Mouse (Mus musculus) ES-Bruce4 (cell line): ENCODE measurements around the gene Tent4b. TPM values are rescaled to one million over a fixed set of nuclear protein-coding genes. Genes with fewer than 3 reads are reported as not detected.

ENCODE experiments used
- H3K27ac ChIP-seq: 2 replicates; pipeline ENCODE4 v1.5.1; 2012; ENCODE audit warnings: low read length, inconsistent platforms; ENCODE audit not compliant: insufficient read depth
- H3K27me3 ChIP-seq: 2 replicates; pipeline ENCODE4 v1.6.1; 2012; ENCODE audit warnings: mild to moderate bottlenecking, low read length, inconsistent platforms; ENCODE audit not compliant: control insufficient read depth, poor library complexity, insufficient read depth, severe bottlenecking
- H3K36me3 ChIP-seq: 2 replicates; pipeline ENCODE4 v1.6.1; 2012; ENCODE audit warnings: inconsistent platforms, mild to moderate bottlenecking, low read length, moderate library complexity; ENCODE audit not compliant: control insufficient read depth, poor library complexity, insufficient read depth, severe bottlenecking
- H3K4me1 ChIP-seq: one replicate; pipeline ENCODE4 v1.8.1; 2011; ENCODE audit warnings: low read length; ENCODE audit not compliant: control insufficient read depth, insufficient read depth
- H3K4me3 ChIP-seq: 2 replicates; pipeline ENCODE4 v1.5.1; 2011; ENCODE audit warnings: low read depth, mild to moderate bottlenecking, low read length
- H3K9ac ChIP-seq: 2 replicates; pipeline ENCODE4 v1.6.1; 2012; ENCODE audit warnings: low read depth, mild to moderate bottlenecking, inconsistent platforms; ENCODE audit not compliant: poor library complexity, severe bottlenecking
- H3K9me3 ChIP-seq: replicated peaks from 2 replicates; pipeline ENCODE4 v1.6.1; 2012; ENCODE audit warnings: mild to moderate bottlenecking, low read length, inconsistent platforms; ENCODE audit not compliant: control insufficient read depth, poor library complexity, insufficient read depth, severe bottlenecking
- CTCF ChIP-seq: IDR thresholded peaks from one replicate; pipeline ENCODE4 v1.8.1; 2011; ENCODE audit warnings: low read depth, low read length
- EP300 ChIP-seq: IDR thresholded peaks from 2 replicates; pipeline ENCODE4 v1.6.1; 2011; ENCODE audit warnings: low read depth, low read length; ENCODE audit not compliant: insufficient read depth
- POLR2A ChIP-seq: IDR thresholded peaks from one replicate; pipeline ENCODE4 v1.8.1; 2011; ENCODE audit warnings: low read length; ENCODE audit not compliant: insufficient read depth
- polyA plus RNA-seq: library from polyadenylated mRNA; stranded (reverse); fragments of >200 nt; gene quantifications from 2 replicates; pipeline ENCODE4 v1.2.4, GENCODE M21; 2011; ENCODE audit warnings: low read depth; ENCODE audit not compliant: missing spikeins, insufficient read depth, insufficient read length

Tent4b gene
- polyA plus RNA-seq, 1 experiment, result 45.2 TPM

- no peak overlapping the region for H3K27ac ChIP-seq
- H3K9me3 ChIP-seq, result peaks cover 11% of the 10 kb centered on the region
- H3K9ac ChIP-seq, result no peak overlapping the region
- no peaks in the 10 kb centered on the region for H3K4me1 ChIP-seq
- no peaks in the 10 kb centered on the region for H3K36me3 ChIP-seq
- no peak for TF ChIP-seq CTCF
- TF ChIP-seq EP300, result no peak
- no peak for TF ChIP-seq POLR2A
- H3K27me3 ChIP-seq, result no peaks in the 10 kb centered on the region
- H3K4me3 ChIP-seq, result no peak overlapping the region
These were observed 15.9 kb upstream of the Tent4b start for GRCm38 (mm10) chr8:88183121-88183520.

- H3K27ac ChIP-seq, result no peak overlapping the region
- TF ChIP-seq POLR2A (no peak), CTCF (no peak), EP300 (no peak)
- H3K27me3 ChIP-seq, result no peaks in the 10 kb centered on the region
- no peaks in the 10 kb centered on the region for H3K4me1 ChIP-seq
- H3K4me3 ChIP-seq, result no peak overlapping the region
- no peaks in the 10 kb centered on the region for H3K36me3 ChIP-seq
- peaks cover 10% of the 10 kb centered on the region for H3K9me3 ChIP-seq
- no peak overlapping the region for H3K9ac ChIP-seq
These were observed 14.1 kb upstream of the Tent4b start for GRCm38 (mm10) chr8:88184914-88185313.

GRCm38 (mm10) chr8:88185716-88186115 is 13.3 kb upstream of the Tent4b start:
- Histone ChIP-seq H3K4me1 (no peaks in the 10 kb centered on the region), H3K27ac (no peak overlapping the region), H3K9me3 (peaks cover 5% of the 10 kb centered on the region; the same call in 1 of the 2 replicates), H3K9ac (no peak overlapping the region), H3K27me3 (no peaks in the 10 kb centered on the region), H3K36me3 (no peaks in the 10 kb centered on the region), H3K4me3 (no peak overlapping the region)
- TF ChIP-seq POLR2A (no peak), CTCF (no peak)

- TF ChIP-seq EP300 (no peak), CTCF (no peak), POLR2A (no peak)
- no peak overlapping the region for H3K9ac ChIP-seq
- no peak overlapping the region for H3K4me3 ChIP-seq
- no peaks in the 10 kb centered on the region for H3K4me1 ChIP-seq
- no peaks in the 10 kb centered on the region for H3K9me3 ChIP-seq
- H3K27me3 ChIP-seq, result no peaks in the 10 kb centered on the region
- no peak overlapping the region for H3K27ac ChIP-seq
- peaks cover 5% of the 10 kb centered on the region; the same call in 1 of the 2 replicates for H3K36me3 ChIP-seq
These were observed 1.7 kb upstream of the Tent4b start for GRCm38 (mm10) chr8:88197328-88197727.

- no peaks in the 10 kb centered on the region for H3K4me1 ChIP-seq
- peak overlapping the region; percentile 55; the same call in 1 of the 2 replicates for H3K27ac ChIP-seq
- H3K27me3 ChIP-seq, result no peaks in the 10 kb centered on the region
- peak overlapping the region; percentile 98 for H3K9ac ChIP-seq
- no peak for TF ChIP-seq EP300
- TF ChIP-seq CTCF, result no peak
- no peak for TF ChIP-seq POLR2A
- H3K36me3 ChIP-seq, result peaks cover 7% of the 10 kb centered on the region
- H3K9me3 ChIP-seq, result no peaks in the 10 kb centered on the region
- H3K4me3 ChIP-seq, result peak overlapping the region; percentile 91
These were observed 465 bp upstream of the Tent4b start for GRCm38 (mm10) chr8:88198551-88198944.

GRCm38 (mm10) chr8:88199700-88200601 is 938 bp downstream of the Tent4b start:
- peaks cover 11% of the 10 kb centered on the region for H3K36me3 ChIP-seq

More at GRCm38 (mm10) chr8:88199700-88200601, 938 bp downstream of the Tent4b start:
- Histone ChIP-seq H3K27me3 (no peaks in the 10 kb centered on the region), H3K9ac (peak overlapping the region; percentile 98), H3K4me3 (peak overlapping the region; percentile 82), H3K27ac (no peak overlapping the region), H3K9me3 (no peaks in the 10 kb centered on the region), H3K4me1 (no peaks in the 10 kb centered on the region)
- TF ChIP-seq POLR2A (no peak), EP300 (no peak), CTCF (no peak)
